Mouse (Mus musculus) thymus, postnatal 14 days (tissue): ENCODE measurements at regions not wholly inside any gene's neighbourhood (a gene's known extent, or its start where the extent isn't known, plus 50 kb on each side); places are given as distances from the start of the nearest gene placed in this dataset.

Experiments used
- DNase-seq: peaks from one replicate; pipeline ENCODE4 v3.0.0; 2021

DNA sequence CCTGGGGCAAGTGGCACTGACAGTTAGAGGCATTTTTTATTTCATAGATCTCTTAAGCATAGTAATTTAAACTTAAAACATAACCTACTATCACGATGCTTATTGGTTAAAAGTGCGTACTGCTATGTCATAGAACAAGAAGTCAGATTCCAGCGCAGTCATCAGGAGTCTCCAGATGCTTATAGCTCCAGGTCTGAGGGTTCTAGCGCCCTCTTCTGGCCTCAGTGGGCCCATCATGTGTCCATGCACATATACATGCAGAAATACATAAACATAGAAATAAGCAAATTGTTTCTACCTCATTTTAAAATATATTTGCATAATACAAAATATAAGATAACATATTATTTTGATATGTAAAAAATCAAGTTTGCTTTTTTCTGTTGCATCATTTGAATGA, 1002.8 kb upstream of the Adgrl2 start:
- no peak for DNase-seq

DNA sequence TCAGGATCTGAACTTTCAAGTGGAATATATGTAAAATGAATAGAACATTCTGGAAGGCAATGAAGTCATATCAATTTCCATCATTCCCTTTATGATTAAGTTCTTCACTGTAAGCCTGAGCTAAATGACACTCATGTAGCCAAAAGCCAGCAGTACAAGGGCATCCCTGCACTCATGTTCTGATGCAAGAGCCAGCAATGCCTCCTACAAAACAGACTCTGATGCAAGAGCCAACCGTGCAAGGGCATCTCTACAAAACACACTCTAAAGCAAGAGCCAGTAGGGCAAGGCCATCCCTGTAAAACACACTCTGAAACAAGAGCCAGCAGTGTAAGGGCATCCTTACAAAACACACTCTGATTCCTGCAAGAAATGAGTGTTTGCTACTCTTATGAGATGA, 997.4 kb upstream of the Adgrl2 start:
- no peak for DNase-seq

DNA sequence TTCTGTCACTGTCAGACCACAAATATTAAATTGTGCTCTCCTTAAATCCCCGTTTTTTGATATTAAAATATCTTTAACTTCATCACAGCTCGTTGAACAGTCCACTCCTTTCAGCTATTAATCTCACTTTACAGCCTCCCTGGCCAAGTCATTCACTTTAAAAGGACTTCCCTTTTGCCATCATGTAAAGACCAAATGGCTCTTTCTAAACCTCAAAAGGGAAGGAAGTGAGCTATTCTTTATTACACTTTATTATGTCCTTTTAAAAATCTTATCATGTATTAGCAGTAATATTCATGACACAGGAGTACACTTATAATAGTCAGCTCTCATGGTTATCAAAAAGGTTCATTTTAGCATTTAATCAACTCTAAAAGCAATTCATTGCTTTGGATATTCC, 966.6 kb upstream of the Adgrl2 start:
- DNase-seq: no peak

DNA sequence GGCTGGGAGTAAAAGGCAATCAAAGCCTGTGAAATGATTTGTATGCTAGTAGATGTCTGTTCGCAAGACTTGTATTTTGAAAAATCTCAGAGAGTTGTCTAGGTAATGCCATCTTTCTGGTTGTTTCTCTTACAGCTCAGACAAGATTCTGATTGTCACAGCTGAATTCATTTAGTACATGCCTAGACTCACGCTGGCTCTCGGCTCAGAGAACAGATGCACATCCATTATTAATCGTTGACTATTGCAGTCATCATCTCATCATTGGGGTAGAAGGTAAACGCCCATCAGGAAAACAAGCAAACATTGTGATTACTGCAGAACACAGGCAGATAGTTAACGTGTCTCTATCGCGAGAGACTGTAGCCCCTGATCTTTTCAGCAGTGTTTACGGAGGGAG, 945.8 kb upstream of the Adgrl2 start:
- DNase-seq: no peak

DNA sequence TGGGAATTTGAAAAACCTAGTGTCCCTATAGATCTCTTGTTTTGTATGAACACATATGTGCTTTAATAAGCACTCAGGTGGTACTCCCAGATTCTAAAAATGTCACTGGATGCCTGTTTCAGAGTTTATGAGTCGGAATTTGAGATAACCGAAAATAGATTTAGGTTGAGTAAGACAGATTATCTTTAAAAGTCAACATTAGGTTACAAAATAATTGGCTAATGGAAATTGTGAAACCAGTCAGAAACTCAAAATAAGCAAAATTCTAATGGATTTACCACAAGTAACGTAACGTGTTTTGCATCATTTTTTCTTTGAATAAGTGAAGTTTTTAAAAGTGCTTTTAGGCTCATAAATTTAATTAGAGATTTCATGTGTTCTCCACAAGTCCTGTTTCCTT, 944.5 kb upstream of the Adgrl2 start:
- DNase-seq: no peak

DNA sequence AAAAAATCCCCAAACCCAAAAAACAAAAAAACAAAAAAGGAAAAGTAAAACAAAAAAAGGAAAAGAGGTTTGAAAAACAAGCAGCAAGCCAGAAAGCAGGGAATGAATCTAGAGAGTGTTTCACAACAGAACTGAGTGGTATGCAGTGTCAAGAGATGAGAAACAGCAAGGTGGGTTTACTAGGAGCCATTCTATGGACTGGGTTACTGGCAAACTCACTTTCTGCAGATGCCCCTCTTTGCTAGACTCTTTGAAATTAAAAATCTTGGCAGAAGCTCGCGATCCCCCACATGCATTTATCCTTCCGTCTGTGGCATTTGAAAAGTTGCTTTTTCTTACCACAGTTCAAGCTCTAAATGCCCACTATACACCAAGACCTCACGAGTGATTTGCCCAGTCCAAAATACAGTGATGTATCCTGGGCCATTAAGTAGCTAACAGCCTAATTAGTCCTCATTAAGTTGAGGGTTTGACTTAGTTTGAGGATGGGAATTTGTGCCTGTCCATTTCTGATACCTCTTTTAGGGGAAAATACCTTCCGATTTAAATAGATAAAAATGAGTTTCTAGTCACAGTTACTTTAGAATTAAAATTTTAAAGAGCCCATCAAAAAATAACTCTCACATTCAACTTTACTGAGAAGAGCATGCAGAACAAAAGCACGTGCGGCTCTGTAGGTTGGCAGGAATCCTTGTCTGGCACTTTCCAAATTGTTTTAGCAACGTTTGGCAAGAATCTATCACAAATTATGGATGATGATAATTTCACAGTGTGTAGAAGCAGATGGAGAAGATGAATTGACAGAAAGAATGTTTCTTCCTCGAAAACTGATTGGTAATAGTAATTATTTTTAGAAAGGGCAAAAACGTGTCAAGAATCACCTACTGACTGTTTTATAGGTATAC, 938.4 kb upstream of the Adgrl2 start:
- DNase-seq: no peak

DNA sequence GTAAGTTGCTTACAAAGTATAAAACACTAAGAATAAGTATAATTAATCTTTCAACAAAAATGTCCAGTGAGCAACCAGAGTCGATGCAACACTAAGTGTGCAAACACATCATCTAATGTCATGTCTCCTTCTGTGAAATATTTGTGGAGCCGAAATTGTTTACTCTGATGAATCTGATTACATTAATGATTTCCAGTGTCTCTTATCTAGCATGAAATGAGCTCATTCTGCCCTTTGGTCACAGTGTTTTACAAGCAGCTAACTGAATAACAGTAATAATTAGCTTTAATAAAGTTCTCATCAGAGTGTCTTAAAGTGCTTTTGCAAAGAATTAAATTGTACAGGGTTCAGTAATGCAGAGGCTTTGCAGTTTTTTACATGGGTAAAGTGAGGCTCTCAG, 929.9 kb upstream of the Adgrl2 start:
- DNase-seq: no peak

DNA sequence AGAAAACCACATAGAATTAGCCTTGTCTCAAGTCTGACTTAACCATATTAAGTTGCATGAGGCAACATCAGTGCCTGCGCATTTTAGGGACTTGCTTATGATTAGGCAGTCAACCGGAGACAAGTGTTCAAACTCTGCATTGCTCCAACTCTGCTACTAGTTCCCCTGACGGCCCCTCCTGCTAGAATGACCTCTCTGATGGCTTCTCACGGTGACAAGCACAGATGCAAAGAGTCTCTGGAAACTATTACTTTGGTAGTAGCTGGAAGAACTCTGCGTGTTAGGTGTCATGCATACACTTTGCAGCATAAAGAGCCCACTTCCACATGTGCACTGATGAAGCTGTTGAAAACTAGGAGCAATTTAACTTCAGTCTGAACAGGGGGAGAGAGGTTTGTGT, 927.8 kb upstream of the Adgrl2 start:
- DNase-seq: no peak

DNA sequence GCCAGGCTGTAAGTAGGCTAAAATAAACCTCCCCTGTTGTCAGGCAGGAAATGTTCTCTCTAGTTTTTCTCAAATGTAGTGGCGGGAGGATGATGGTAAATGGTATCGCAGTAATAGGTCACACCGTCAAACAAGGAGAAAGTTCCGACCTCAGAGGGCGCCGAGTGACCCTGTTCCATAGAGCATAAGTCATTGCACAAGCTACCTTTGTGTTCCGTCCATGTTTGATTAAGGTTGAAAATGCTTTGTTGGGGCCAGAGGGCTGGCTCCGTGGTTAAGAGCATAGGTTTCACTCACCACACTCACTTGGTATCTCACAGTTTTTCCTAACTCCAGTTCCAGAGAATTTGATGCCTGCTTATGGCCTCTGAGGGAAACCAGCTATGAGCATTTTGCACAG, 920.4 kb upstream of the Adgrl2 start:
- DNase-seq: no peak

DNA sequence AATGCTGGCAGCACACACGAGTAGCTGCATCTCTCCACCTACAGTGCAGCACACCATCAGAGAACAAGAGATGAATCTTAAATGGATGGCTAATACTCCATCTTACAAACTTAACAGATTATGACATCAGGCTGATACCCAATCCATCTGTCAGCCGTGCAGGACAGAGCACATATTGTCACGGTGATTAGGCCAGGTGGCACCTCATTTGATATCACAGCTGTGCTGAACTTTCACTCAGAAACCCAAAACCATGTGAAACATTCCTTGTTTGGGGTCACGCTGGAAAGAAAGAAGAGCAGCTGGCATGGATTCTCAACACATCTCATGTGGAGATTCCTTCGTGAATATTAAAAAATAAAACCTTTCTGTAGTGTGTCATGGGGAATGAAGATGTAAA, 911.4 kb upstream of the Adgrl2 start:
- no peak for DNase-seq

DNA sequence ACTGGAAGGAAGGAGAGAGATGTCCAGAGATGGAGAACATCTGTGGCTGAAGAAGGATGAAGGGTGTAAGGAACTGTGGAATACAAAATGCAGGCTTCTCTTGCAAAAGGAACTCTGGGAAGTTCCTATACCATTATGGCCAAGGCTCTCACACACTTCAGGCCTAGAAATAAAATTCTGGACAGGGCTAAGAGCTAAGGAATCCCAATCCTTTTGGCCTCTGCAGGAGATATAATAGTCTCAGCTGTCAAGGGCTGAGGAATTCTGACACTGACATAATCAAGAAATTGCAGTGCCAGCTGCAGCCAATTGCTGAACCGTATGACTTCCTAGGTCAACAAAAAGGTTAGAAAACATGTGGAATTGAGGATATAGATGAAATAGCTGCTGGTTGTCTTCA, 886.2 kb upstream of the Adgrl2 start:
- no peak for DNase-seq

DNA sequence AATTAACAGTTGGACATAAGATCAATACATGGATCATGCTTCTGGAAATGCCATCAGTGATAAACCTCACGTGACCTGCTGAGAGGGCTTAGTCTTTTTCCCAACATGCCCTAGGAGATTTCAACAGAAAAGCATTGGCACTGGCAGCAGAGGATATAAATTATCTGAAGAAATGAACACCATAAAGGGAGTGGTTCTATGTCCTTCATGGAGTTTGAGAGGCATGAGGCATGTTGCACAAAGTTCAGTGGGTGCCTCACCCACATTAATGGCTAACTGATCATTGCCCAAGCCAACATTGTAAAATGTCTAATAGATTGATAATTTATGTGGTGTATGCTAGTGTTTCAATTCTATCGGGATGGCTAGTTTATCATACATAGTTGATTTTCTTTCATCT, 875.6 kb upstream of the Adgrl2 start:
- no peak for DNase-seq

DNA sequence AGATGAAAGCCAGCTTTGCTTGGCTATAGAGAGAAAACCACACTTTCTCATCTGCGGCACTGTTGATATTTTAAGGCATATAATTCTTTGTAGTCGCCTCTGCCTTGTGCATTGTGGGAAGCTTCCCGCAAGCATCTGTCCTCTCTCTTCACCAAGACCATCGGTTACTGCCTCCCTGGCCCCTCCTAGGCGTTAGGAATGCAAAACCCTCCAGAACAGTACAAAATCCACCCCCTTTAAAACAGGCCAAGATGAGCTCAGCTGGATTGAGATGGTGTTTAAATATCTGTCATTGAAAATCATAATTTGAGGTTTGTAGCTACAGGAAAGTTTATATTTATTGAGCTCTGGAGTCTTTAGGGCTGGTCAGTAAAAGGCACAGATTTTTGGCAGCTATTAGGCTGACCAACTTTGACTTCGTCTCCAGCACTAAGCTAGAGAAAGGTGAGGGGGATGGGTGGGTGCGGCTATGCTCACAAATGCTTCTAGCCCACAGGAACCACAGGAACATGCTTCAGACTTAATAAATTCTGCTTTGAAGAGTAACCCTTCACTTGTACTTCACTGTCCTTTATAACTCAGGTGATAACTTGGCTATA, 856.7 kb upstream of the Adgrl2 start:
- DNase-seq: no peak

DNA sequence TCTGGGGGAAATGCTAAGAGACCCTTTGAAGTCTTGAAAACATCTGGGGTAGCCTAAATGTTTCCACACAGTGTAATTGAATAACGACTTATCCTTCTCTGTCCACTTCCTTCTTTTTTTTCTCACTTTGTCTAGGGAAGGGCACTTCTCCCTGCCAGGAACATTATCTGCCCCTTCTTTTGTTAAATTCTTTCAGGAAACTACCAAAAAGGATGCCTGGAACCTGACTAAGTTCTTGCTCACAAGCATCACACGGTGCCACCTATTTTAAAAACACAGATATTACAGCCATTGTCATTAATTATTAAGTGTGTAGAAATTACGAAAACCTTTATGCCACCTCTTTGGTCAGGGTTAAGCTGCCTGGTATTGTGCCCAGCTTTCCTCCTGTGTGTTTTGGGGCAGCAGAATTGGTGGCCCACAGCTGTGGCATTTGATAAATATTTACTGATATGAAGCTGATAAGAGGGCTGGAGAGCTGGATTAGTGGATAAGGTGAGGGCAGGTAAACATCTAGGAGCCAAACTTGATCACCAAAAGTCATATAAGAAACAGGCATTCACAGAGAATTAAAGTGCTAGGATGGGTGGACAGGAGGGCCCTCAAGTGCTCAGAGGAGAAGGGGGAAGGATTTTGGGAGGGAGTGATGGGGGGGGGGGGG, 855.6 kb upstream of the Adgrl2 start:
- DNase-seq: no peak

DNA sequence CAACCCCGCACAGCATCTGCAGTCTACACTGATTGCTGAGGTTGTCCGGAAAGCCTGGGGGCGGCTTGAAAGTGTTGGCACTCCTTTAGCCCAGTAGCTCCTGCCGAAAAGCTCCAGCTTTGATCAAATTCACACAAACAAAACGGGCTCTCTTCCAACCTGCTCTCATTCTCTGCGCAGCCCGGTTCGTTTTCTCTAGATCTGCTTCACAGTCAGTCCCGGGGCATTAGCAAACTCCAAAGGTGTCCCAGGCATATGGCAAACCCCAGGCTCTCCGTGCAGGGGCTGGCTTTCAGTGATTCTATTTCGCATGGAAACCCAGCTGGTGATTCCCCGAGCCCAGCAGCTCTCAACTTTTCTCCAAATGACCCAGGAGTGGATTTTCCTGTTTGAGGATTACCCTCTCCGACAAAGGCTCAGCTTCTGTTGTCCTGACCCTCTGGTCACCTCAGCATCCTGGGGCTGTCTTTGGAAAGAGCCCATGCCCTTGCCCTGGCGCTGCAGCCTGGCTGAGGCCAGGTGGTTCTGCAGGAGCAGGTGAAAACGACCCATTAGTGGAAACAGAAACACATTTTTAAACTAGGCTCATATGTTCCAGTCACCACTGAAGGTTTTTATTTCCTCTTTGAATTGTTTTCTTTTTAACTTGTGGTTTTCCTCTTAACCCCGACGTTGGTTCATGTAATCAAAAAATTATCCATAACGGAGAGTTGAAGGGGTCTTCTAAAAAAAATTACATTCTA, 854.9 kb upstream of the Adgrl2 start:
- DNase-seq: no peak

DNA sequence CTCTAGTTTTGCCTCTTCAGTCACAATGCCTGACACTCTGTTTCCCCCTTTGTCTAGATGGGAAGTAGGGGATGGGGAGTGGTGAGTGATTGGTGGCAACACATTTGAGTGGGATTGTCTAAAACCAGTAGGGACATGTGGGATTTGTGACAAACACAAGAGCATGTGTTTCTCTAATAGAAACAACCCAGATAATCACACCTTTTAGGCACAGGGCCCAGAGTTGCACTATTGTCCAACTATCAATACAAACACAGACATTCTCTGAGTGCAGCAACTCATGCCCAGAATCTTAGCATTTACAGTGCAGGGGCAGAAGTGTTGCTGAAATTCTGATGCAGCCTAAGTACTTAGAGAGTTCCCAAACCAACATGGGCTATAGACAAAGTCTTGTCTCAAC, 847.6 kb upstream of the Adgrl2 start:
- DNase-seq: no peak

DNA sequence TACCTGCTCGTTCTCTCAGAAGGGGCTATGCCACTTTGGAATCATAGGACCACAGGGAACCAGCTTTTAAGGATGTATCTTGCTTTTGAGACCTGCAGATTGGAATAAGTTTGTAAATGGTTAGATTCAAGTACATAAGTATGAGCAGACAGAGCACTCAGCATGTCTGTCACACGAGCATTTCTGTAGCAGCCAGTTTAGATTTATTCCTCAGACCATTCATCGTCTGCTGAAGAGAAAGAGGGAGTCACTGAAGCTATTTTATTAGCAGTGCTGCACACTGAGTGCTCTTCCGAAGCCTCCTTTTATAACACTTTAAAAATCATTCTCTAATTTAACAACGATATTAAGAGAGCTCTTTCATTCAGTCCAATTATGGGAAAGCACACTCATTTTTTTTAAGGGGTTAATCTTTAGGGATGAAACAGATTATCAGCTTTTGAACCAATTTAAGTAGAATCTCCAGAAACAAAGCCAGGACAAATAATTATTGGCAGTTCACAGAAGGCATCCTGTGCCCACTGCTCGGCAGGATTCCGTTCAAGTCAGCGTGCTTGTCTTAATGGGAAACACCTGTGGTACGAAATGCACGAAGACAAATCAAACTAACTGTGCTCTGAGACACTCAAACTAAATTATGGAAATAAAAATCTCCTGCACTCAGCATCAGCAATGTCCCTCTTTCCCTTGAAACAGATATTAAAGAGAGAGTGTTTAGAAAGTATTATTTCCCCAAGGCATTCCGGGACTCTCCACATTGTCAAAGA, 846.3 kb upstream of the Adgrl2 start:
- no peak for DNase-seq

DNA sequence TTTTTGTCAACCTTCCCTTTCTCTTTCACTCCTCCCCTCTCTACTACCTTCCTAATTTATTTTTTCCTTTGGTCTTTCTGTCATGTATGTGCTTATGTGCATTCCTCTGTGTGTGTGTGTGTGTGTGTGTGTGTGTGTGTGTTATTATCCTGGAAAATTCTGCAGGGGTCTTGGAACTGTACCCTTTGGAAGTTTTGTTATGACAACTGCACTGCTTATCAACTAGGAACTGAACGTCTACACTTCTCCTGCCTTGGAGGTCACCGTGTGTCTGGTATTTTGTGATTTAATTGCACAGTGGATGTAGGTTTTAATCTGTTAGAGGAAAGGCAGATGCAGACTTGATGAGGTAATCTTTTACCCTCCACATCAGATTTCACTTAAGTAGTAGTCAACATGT, 836.8 kb upstream of the Adgrl2 start:
- DNase-seq: no peak

DNA sequence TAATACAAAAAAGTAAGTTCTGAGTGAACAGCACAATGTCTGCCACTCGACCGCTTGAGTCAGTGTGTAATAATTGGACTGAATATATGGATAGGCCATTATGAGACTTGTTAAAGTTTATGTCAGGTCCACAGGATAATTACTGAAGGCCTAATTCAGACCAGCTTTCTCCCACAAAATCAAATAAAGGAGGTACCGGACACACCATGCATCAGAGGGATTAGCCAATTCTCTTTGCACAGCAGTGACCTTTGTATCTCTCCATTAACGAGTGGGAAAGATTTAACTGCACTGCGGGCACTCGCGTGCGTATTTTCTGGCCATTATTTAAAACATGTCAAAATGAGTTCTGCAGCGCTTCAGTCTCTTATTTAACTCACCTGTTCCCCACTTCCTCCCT, 836.4 kb upstream of the Adgrl2 start:
- no peak for DNase-seq

DNA sequence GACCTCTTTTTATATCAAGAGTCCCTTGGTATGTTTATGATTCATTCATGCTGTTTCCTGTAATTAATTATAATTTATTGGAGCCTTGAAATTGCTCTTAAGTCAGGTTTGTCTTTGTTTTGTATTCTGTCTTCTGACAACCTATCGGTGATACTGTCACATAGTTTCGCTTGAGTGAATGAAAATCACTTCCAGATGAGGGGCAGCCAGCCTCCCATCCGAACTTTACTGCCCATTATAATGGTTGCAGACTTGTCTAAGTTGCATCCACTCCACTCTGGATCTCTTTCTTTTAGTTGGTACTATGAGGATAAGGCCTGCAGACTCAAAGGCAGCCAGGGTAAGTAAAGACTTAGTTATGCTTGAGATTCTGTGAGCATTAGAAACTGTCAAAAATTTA, 830.3 kb upstream of the Adgrl2 start:
- no peak for DNase-seq

DNA sequence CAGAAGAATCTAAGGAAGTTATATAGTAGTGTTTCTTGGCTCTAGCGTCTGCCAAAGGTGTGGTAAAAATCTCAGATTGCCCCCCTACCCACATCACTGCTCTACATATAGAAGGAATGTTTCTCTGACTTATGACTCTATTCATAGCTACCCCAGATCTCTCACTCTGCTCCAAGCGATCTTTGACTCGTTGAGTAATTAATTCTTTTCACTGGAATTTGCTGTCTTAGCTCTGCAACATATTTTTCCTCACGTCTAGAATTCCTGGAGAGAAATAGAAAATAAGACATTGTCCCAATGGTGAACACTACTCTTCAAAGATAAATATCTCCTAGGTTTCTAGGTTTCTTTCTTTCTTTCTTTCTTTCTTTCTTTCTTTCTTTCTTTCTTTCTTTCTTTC, 829.5 kb upstream of the Adgrl2 start:
- no peak for DNase-seq

DNA sequence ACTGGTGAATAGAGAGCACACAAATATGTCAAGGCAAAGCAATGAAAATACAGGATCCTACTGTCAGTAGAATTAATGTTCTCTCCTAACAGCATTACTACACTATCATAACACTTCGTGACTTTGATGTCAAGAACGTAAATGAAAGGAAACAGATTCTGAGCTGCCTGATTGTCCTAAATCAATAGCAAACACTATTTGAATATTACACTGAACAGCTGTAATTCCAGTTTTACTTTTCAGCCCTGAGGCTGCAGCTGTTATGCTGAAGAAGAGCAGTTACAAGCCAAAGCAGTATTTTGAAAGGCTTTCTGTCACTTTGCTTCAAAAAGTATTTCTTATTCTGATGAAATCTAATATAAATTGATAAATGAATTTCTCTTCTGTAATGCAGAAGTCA, 828.7 kb upstream of the Adgrl2 start:
- no peak for DNase-seq

DNA sequence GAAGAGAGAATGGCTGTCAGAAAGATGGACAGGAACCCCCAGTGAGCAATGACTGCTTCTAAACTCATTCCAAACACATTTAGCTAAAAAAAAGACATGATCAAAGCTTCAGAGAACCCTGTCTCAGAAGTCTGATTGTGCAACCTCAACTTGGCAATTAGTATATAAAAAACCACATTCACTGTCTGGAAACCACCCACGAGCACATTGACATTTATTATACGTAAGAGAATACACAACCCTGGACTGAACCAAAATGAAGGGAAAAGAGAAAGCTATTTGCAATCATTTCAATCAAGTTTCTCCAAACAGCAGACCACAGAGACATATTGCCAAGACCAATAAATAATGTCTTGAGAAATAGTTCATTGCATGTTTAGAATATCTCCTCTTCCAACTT, 820.7 kb upstream of the Adgrl2 start:
- DNase-seq: no peak
